Mouse (Mus musculus) lung, postnatal 10 days (tissue): ENCODE results near the gene Ddit4l.
"Not testable (repeated sequence)": the region's sequence is repeated elsewhere in the genome, so short reads cannot be mapped to it uniquely, and the experiment has no call there.

ENCODE experiments used
- DNase-seq: peaks from one replicate; pipeline ENCODE4 v3.0.0; 2021

The Ddit4l gene

DNA sequence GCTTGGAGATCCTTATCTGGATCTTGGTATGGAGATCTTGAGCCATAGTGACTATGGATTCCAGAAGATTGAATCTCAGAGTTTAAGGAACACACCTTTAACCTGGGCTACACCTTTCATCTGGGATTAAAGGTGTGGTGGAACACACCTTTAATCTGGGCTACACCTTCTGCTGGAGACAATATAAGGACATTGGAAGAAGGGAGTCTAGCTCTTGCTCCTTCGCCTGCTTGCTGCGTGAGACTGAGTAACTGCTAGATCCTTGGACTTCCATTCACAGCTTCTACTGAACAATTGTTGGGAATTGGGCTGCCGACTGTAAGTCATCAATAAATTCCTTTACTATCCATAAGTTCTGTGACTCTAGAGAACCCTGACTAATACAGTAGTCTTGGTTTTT is at the start of gene Ddit4l:
Gene Ddit4l (plus strand): TSS at position 301 of the 400 bp plus-strand sequence.
- not testable (repeated sequence) for DNase-seq

- DNase-seq = no peak
Observed at GRCm38 (mm10) chr3:137576146-137576545, 45.3 kb upstream of the Ddit4l start.

DNA sequence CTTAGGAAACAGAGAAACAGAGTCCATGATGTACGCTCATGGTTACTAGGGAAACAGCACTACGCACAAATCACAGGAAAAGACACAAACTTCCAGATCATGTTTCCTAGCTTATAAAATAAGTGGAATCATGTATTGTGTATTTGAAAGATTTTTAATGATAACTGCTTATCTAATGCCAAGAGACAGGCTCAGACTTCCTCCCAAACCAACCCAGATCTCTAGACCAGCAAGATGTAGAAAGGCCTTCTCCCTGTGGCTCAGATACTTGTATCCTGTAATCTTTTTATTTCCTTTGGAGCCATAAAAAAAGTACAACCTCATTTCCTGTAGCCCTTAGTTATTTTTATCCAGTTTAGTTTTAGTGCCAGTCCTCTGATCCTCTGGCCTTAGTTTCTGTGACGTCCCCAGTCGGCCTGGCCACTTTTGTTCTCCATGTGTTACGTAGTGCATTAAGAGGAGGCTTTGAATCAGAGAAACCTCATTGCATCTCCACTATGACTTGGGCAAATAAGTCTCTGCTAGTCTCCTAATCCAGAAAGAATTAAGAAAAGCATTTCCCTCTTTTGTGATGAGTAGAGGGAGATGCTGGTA is 34.9 kb upstream of the Ddit4l start:
- DNase-seq = no peak

DNA sequence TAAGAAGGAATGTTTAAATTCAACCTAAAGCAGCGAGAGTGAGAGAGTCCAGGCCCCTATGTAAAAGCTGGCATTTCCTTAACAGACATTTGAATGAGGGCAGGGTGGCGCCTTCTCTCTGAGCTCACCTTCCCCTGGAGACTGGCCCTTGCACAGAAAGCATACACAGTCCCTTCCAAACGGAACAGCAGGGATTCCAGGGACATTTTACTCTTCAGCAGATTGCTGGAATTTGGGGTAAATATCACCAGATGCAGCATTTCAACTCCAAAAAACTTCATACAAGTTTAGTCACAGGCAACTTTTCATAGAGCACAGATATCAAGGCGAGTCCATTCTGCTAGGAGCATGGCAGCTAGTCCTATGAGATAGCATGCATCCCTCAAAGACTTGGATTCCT is 31.6 kb upstream of the Ddit4l start:
- no peak for DNase-seq

DNA sequence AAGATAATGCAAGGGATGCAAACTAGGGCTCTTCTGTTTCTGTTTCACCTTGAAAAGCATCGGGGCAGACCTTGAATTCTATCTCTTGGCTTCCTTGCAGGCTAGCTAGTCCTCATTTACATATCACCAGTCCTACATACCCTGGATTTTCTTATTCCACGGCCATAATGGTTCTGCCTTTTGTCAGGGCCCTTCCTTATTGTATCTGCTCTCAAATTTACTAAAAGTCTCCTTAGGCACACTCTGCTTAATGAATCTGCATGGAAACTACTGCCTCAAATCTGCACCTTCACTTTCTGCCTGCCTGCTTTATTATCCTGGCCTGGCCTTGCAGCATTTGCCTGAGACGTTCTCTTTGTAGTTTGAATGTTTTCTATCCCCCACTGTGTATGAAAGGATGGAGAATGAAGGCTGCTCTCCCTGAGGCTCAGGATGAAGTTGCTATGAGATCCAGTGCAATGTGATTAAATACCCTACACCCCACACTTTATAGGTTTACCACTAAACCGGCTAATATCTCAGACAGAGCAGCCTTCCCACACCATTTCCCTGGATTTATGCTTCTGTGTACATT is 27.0 kb upstream of the Ddit4l start:
- DNase-seq = no peak

DNA sequence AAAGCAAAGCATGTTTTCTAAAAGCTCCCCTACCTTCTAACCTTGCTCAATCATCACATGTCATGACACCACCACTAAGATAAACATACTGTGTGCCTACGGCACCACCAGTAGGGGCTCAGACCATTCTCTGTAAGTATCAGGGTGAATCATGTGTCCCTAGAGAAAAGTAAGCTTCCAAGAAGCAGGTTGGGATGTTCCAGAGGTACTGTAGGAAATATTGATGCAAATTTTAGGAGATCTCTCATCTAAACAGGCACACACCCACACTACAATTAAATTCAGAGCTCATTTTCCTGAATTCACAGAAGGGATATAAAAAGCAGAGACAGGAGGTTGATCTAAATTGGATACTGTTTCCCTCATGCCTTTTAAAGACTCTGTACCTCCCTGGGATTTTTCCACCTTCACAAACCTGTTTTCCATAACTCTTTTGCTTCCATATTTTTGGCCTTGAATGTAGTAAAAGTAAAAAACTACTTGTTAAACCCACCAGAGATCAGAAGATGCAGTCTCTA is 12.4 kb upstream of the Ddit4l start:
- no peak for DNase-seq

- DNase-seq = no peak
Observed at GRCm38 (mm10) chr3:137610457-137611109, 10.8 kb upstream of the Ddit4l start.

DNA sequence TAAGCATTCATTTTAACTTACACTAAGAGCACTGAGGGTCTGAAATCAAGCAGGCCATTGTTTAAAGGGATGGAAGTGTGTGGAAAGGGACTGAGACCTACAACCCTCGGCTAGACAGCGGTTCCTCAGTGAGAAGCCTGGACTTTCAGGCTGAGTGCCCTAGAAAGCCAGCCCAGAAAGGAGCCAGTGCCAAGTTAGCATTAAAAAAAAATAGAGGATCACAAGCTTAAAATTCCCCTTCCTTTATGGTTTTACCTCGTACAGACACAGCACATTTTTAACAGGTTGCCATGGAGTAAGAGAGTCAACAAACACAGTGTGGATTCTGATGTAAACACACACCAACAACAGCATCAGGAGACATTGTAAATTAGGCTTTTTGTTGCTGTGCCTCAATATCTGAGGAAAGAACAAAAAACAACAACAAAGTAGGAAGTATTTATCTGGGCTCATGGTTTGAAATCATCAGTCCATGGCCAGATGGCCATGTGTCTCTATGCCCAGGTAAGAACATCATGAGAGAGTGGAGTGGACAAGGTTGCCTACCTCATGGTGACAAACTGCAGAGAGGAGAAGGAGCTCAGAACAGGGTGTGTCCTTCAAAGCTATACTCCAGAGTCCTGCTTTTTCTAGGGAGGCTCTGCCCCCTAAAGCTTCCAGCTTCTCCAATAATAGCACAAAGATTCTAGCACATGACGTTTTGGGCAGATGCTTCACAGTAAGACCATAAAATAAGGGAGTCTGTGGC is 10.1 kb upstream of the Ddit4l start:
- no peak for DNase-seq

DNA sequence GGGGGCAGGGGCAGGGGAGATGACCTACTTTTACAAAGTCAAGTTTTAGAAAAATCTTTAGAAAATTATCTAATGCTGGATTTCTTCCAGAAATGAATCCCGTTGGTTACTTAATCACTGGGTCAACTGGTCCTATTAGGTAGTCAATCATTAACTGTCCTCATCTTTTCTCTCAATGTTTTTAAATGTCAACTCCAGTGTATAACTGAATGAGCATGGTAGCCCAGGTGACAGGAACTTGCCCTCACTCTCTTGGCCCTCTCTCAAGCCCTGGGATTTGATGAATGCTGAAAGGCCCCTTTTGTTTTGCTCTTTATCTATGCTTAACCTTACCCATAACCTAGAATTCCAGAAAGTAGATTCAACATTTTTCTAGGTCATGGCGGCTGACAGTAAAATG is 9.4 kb upstream of the Ddit4l start:
- no peak for DNase-seq

- no peak for DNase-seq
Observed at GRCm38 (mm10) chr3:137620540-137620939, 872 bp upstream of the Ddit4l start.

DNA sequence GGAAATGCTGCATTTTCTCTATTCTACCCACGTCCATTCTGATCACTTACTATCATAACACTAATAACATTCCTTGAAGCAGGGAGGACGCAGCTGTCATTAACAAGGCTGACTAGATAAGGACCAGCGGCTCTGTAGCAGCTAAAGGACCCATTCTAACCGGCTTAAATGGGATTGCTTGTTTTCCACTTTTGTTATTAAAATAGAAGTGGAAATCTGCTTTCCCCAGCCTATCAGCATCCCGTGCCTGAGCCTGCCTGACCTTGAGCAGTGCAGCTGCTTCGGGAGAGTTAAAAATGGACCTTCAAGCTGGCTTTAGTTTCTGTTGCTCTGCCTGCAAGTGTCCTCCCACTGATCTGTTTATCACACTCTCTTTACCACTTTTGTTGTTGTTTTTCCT is 679 bp downstream of the Ddit4l start:
- no peak for DNase-seq

GRCm38 (mm10) chr3:137622895-137623580 is 1.6 kb downstream of the Ddit4l start:
- DNase-seq = no peak

DNA sequence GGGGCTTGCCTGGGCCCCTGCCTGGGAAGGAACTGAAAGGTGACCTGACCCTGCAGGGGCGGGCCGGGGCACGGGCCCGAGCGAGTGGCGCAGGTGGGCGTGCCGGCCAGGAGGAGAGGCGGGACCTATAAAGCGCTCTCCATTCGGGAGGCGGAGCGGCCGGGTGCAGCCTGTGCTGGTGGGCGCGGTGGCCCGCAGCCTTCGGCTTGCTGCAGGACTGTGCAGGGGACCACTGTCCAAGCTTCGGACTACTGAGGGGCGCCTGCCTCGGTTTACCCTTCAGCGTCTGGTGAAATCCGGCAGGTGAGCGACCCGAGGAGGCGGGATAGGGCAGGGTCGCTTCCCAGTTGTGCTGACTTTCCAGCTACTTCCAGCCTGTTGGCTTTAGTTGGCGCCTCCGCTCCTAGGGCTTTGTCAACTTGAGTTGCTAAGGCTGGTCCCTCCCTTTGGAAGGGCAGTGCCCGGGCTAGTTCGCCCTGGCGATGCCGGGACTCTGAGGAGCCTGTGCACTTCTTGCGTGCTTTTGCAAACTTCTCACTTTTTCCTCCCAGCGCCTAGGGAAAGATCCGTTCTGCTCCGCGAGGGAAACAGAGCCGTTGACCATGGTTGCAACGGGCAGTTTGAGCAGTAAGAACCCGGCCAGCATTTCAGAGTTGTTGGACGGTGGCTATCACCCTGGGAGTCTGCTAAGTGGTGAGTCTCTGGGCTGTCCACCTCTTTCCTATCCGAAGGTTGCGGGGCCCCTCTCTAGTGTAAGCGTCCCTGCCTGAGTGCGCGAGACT is 2.4 kb downstream of the Ddit4l start:
- peak; percentile 61 for DNase-seq

DNA sequence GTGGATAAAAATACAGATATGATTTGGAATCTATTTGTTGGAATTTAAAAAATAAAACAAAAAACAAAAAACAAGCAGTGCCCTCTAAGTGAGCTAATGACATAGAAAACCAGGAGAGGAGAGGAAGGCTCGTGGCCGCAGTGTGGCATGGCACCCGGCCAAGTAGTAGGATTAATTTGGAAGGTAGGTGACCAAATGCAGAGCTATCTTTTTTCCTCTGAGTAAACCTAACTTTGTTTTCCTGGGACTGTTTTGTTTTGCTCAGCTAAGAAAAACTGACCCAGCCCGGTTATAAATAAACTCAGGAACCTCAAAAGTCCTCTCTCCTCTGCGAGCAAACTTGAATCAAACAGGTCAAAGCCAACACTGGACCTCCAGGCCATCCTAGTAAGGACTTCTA is 3.6 kb downstream of the Ddit4l start:
- DNase-seq = no peak

GRCm38 (mm10) chr3:137633726-137634125 is 12.3 kb downstream of the Ddit4l start:
- no peak for DNase-seq

GRCm38 (mm10) chr3:137636571-137636970 is 15.2 kb downstream of the Ddit4l start:
- no peak for DNase-seq

- DNase-seq = no peak
Observed at GRCm38 (mm10) chr3:137641238-137641637, 19.8 kb downstream of the Ddit4l start.

- no peak for DNase-seq
Observed at GRCm38 (mm10) chr3:137642137-137642536, 20.7 kb downstream of the Ddit4l start.

DNA sequence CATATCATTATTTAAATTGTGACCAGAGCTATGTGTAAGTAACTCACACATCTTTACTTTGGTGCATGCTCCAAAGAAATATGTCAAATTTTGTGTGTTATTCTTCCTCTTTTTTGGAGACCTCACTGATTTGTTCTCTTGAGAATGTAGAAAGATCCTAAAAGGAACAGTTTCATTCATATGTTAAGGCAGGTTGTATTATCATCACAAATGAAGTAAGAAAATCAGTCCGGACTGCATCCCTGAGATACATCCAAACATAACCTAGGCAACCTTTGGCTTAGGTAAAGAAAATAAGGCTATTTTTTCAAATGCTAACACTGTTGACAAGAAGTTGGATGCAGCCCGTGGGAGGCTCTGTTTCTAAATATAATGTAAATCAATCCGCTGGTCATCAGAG is 21.2 kb downstream of the Ddit4l start:
- DNase-seq = no peak

GRCm38 (mm10) chr3:137644081-137644480 is 22.7 kb downstream of the Ddit4l start:
- DNase-seq = no peak

GRCm38 (mm10) chr3:137644947-137645346 is 23.5 kb downstream of the Ddit4l start:
- no peak for DNase-seq

DNA sequence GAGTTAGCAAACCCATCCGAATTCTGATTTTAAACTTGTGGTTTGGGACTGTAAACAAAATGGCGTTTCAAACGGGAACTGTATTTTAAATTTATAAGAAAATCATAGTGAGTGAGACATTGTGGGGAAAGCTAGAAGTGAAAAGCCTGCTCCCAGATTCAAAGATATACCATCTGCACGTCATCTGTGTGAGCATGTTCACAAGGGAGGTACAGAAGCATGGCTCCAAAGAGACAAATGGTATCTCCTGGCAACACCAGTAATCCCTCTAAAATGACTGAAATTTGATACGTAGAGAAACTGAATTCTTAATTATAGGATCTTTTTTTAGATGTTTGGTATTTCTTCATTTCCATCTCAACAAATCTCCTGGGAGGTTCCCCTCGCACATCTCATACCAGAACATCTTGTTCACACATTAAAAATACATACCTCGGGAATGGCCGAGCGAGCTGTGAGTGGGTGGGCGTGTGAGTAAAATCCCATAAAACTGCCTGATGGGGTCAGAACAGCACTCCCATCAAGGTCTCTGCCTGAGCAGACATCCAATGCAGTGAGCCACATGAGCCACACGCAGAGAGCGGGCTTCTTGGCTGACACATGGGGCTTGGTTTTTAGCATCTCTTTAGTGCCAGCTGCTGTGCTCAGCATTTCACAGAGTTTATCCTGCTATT is 26.2 kb downstream of the Ddit4l start:
- no peak for DNase-seq
